Mouse (Mus musculus) stomach, postnatal 0 days (tissue): ENCODE data around the gene A1cf. TPM values are rescaled to one million over a fixed set of nuclear protein-coding genes. Genes with fewer than 3 reads are reported as not detected.

Experiments
- ATAC-seq: fragments of 200-750 bp; cut with Nextera tagmentation; 2 replicates; pipeline ENCODE4 v1.8.0; 2017; ENCODE audit not compliant: low FRiP score, low TSS enrichment
- DNase-seq: peaks from one replicate; pipeline ENCODE4 v3.0.0-alpha.2; 2016; ENCODE audit warnings: low spot score
- H3K27ac ChIP-seq: fragments of 300-500 bp; sonication (generic); replicated peaks from 2 replicates; pipeline ENCODE4 v1.5.1; 2014; ENCODE audit warnings: mild to moderate bottlenecking, control low read depth
- H3K27me3 ChIP-seq: fragments of 300-500 bp; sonication (generic); 2 replicates; pipeline ENCODE4 v1.6.1; 2014; ENCODE audit warnings: low read length; ENCODE audit not compliant: control insufficient read depth, insufficient read depth
- H3K36me3 ChIP-seq: fragments of 300-500 bp; sonication (generic); 2 replicates; pipeline ENCODE4 v1.6.1; 2014; ENCODE audit warnings: low read length, mixed read lengths; ENCODE audit not compliant: control insufficient read depth, insufficient read depth
- H3K4me1 ChIP-seq: fragments of 300-500 bp; sonication (generic); replicated peaks from 2 replicates; pipeline ENCODE4 v1.6.1; 2014; ENCODE audit warnings: antibody characterized with exemption; ENCODE audit not compliant: control insufficient read depth, insufficient read depth
- H3K4me2 ChIP-seq: fragments of 300-500 bp; sonication (generic); replicated peaks from 2 replicates; pipeline ENCODE4 v1.6.1; 2014; ENCODE audit warnings: low read depth, mild to moderate bottlenecking, control low read depth, moderate library complexity
- H3K4me3 ChIP-seq: fragments of 300-500 bp; sonication (generic); 2 replicates; pipeline ENCODE4 v1.5.1; 2014; ENCODE audit warnings: low read depth, low read length, control low read depth
- H3K9ac ChIP-seq: fragments of 300-500 bp; sonication (generic); 2 replicates; pipeline ENCODE4 v1.6.1; 2014; ENCODE audit warnings: mild to moderate bottlenecking, low read length, control low read depth, mixed read lengths
- H3K9me3 ChIP-seq: fragments of 300-500 bp; sonication (generic); 2 replicates; pipeline ENCODE4 v1.6.1; 2016; ENCODE audit warnings: low read length; ENCODE audit not compliant: control insufficient read depth
- CTCF ChIP-seq: IDR thresholded peaks from 2 replicates; pipeline ENCODE4 v1.5.1; 2016; ENCODE audit warnings: antibody characterized with exemption, low read depth, mild to moderate bottlenecking, moderate library complexity
- EP300 ChIP-seq: optimal IDR thresholded peaks from 2 replicates; pipeline ENCODE3; 2016; ENCODE audit warnings: antibody characterized with exemption
- WGBS: fragments of 180-500 bp; shearing (Covaris S2); extraction: QIAGEN DNeasy Blood & Tissue Kit; methylation state at CpG from one replicate; pipeline ENCODE4 v1.1.7; 2014; 5-methylcytosine and 5-hydroxymethylcytosine counted together
- polyA plus RNA-seq: library from polyadenylated mRNA; unstranded; fragments of >200 nt; fragmentation: Nextera tagmentation; extraction: Ambion mirVana; gene quantifications from 2 replicates; pipeline ENCODE4 v1.2.1, GENCODE M21; 2015

Gene A1cf
- polyA plus RNA-seq, 1 experiment from 2014 or later, result 0.10 TPM

- Histone ChIP-seq H3K36me3 (no peaks in the 10 kb centered on the region), H3K27ac (no peak overlapping the region), H3K9me3 (no peaks in the 10 kb centered on the region), H3K27me3 (no peaks in the 10 kb centered on the region), H3K4me3 (no peak overlapping the region), H3K9ac (no peak overlapping the region), H3K4me1 (no peaks in the 10 kb centered on the region), H3K4me2 (no peak overlapping the region)
- no peak for DNase-seq
- WGBS, result 69% methylated on average over 6 of the region's 6 CpGs
- no peak for ATAC-seq
- TF ChIP-seq CTCF (no peak), EP300 (no peak)
Measured at GRCm38 (mm10) chr19:31891001-31891893, 22.7 kb downstream of the A1cf start.

- Histone ChIP-seq H3K9me3 (no peaks in the 10 kb centered on the region), H3K27ac (no peak overlapping the region), H3K36me3 (no peaks in the 10 kb centered on the region), H3K4me1 (no peaks in the 10 kb centered on the region), H3K4me2 (no peak overlapping the region), H3K27me3 (no peaks in the 10 kb centered on the region), H3K4me3 (no peak overlapping the region), H3K9ac (no peak overlapping the region)
- no peak for TF ChIP-seq EP300
- no peak for TF ChIP-seq CTCF
- no peak for ATAC-seq
- 67% methylated on average over 1 of the region's 1 CpGs for WGBS
- no peak for DNase-seq
Measured at GRCm38 (mm10) chr19:31895971-31896370, 27.4 kb downstream of the A1cf start.

GRCm38 (mm10) chr19:31896711-31897110, 28.1 kb downstream of the A1cf start:
- no peaks in the 10 kb centered on the region for H3K27me3 ChIP-seq
- no peak overlapping the region for H3K4me2 ChIP-seq
- H3K4me1 ChIP-seq, result no peaks in the 10 kb centered on the region
- ATAC-seq (no peak), DNase-seq (no peak)
- 86% methylated on average over 1 of the region's 1 CpGs for WGBS
- no peak overlapping the region for H3K27ac ChIP-seq
- H3K9me3 ChIP-seq, result no peaks in the 10 kb centered on the region
- no peak overlapping the region for H3K4me3 ChIP-seq
- no peaks in the 10 kb centered on the region for H3K36me3 ChIP-seq
- TF ChIP-seq CTCF (no peak), EP300 (no peak)
- no peak overlapping the region for H3K9ac ChIP-seq

- Histone ChIP-seq H3K4me1 (no peaks in the 10 kb centered on the region), H3K9ac (no peak overlapping the region), H3K36me3 (no peaks in the 10 kb centered on the region), H3K27ac (no peak overlapping the region), H3K4me3 (no peak overlapping the region), H3K9me3 (no peaks in the 10 kb centered on the region), H3K27me3 (no peaks in the 10 kb centered on the region), H3K4me2 (no peak overlapping the region)
- ATAC-seq (no peak), DNase-seq (no peak)
- TF ChIP-seq EP300 (no peak), CTCF (no peak)
- WGBS, result 64% methylated on average over 7 of the region's 7 CpGs
Measured at GRCm38 (mm10) chr19:31905671-31906070, 37.1 kb downstream of the A1cf start.

GRCm38 (mm10) chr19:31910423-31910822, 41.9 kb downstream of the A1cf start:
- 49% methylated on average over 6 of the region's 6 CpGs for WGBS
- H3K4me2 ChIP-seq, result no peak overlapping the region
- H3K9ac ChIP-seq, result no peak overlapping the region
- H3K4me3 ChIP-seq, result no peak overlapping the region
- no peak for DNase-seq
- no peaks in the 10 kb centered on the region for H3K36me3 ChIP-seq
- H3K27ac ChIP-seq, result no peak overlapping the region
- ATAC-seq, result no peak
- H3K27me3 ChIP-seq, result no peaks in the 10 kb centered on the region
- no peaks in the 10 kb centered on the region for H3K4me1 ChIP-seq
- H3K9me3 ChIP-seq, result no peaks in the 10 kb centered on the region
- TF ChIP-seq EP300 (no peak), CTCF (no peak)

- Histone ChIP-seq H3K27me3 (no peaks in the 10 kb centered on the region), H3K27ac (no peak overlapping the region), H3K9ac (no peak overlapping the region), H3K4me3 (no peak overlapping the region), H3K4me2 (no peak overlapping the region), H3K36me3 (no peaks in the 10 kb centered on the region), H3K4me1 (no peaks in the 10 kb centered on the region), H3K9me3 (no peaks in the 10 kb centered on the region)
- 91% methylated on average over 4 of the region's 4 CpGs for WGBS
- TF ChIP-seq CTCF, result no peak
- no peak for TF ChIP-seq EP300
- ATAC-seq (no peak), DNase-seq (no peak)
Measured at GRCm38 (mm10) chr19:31913946-31914345, 45.4 kb downstream of the A1cf start.
